Mouse (Mus musculus) MEL (cell line): ENCODE data around the gene Ankrd44.

Experiments
- CTCF ChIP-seq, 3 experiments: IDR thresholded peaks in 2 of 3; conservative IDR thresholded peaks in 1 of 3; 2 replicates each; pipeline ENCODE4 v1.5.1; 2011 to 2012; ENCODE audit warnings: low read length in 3 of 3, low read depth in 2 of 3, mild to moderate bottlenecking in 2 of 3, improper control_type of control experiment in 1 of 3, inconsistent platforms in 1 of 3, mixed read lengths in 1 of 3, moderate library complexity in 1 of 3; ENCODE audit not compliant: control insufficient read depth in 1 of 3, insufficient read depth in 1 of 3, poor library complexity in 1 of 3, severe bottlenecking in 1 of 3
- GATA1 ChIP-seq: IDR thresholded peaks from 2 replicates; pipeline ENCODE4 v1.6.1; 2011; ENCODE audit warnings: low read depth, low read length, improper control_type of control experiment
- MAX ChIP-seq: IDR thresholded peaks from 2 replicates; pipeline ENCODE4 v1.6.1; 2011; ENCODE audit warnings: low read length, improper control_type of control experiment
- SIN3A ChIP-seq: IDR thresholded peaks from 2 replicates; pipeline ENCODE4 v1.6.1; 2012; ENCODE audit warnings: low read length, improper control_type of control experiment, inconsistent platforms
- TBP ChIP-seq: IDR thresholded peaks from 2 replicates; pipeline ENCODE4 v1.8.0; 2011; ENCODE audit warnings: low read depth, low read length, improper control_type of control experiment
- ZC3H11A ChIP-seq: IDR thresholded peaks from 2 replicates; pipeline ENCODE4 v1.6.1; 2012; ENCODE audit warnings: low read depth, mild to moderate bottlenecking, inconsistent platforms, low read length, improper control_type of control experiment
- ZKSCAN1 ChIP-seq: IDR thresholded peaks from 2 replicates; pipeline ENCODE4 v1.6.1; 2012; ENCODE audit warnings: low read depth, mild to moderate bottlenecking, inconsistent platforms, low read length, improper control_type of control experiment, moderate library complexity

DNA sequence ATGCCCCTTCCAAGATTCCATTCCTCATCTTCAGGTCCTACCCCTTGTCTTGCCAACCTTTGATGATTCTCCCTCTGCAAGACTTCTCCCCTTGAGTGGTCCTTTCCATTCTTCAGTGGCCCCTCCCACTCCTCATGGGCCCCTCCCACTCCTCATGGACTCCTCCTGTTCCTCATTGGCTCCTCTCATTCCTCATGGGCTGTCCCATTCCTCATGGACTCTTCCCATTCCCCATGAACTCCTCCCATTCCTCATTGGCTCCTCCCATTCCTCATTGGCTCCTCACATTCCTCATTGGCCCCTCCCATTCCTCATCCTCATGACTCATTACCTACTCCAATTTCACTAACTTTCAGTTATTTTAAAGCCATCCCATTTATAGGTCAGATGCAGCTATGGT, 166.3 kb downstream of the Ankrd44 start:
- no peak for TF ChIP-seq CTCF (IDR thresholded peaks at IDR 0.05 in 2 of 3, conservative IDR thresholded peaks at IDR 0.05 in 1 of 3; ENCODE audit: control insufficient read depth in 1 of 3, insufficient read depth in 1 of 3, low read depth in 2 of 3, low read length in 3 of 3, poor library complexity in 1 of 3, severe bottlenecking in 1 of 3)
- TF ChIP-seq MAX = no peak
- TF ChIP-seq ZKSCAN1 = no peak
- no peak for TF ChIP-seq TBP
- no peak for TF ChIP-seq SIN3A
- no peak for TF ChIP-seq GATA1
- TF ChIP-seq ZC3H11A = no peak
